Mouse (Mus musculus): ENCODE results near the gene Med31. TPM values are rescaled to one million over a fixed set of nuclear protein-coding genes. Genes with fewer than 3 reads are reported as not detected.

Gene Med31
- total and polyA plus RNA-seq, 3 experiments: 21.7 to 33.4 (median 25.5) TPM

- peaks cover 10 to 41% of the 10 kb centered on the region in 2 experiments for H3K36me3 ChIP-seq (replicated peaks in 1 of 2; ENCODE audit: control insufficient read depth in 1 of 2, insufficient read depth in 1 of 2, low read length in 1 of 2)
- in situ Hi-C loops (cut with MboI; ENCODE audit: low pct_ligation_motif_present, low pct_unique_long_range_greater_than_20kb, low sequenced_read_pairs) (loop anchor here (25.0 kb wide), 1 partner anchor 334 kb away; no protein-coding TSS in a partner anchor), dilution Hi-C loops (cut with MboI; ENCODE audit: extremely low pct_ligation_motif_present, extremely low pct_unique_long_range_greater_than_20kb, low sequenced_read_pairs) (no loop called here)
- no peaks in the 10 kb centered on the region for H3K27me3 ChIP-seq (replicated peaks)
- no peak overlapping the region for H3K9ac ChIP-seq (ENCODE audit: insufficient read depth, low read depth)
- H3K4me3 ChIP-seq (replicated peaks in 1 of 3; ENCODE audit: low read depth in 2 of 3, low read length in 2 of 3, poor library complexity in 1 of 3): no peak overlapping the region
- no peak for DNase-seq (ENCODE audit: extremely low read depth)
- no peaks in the 10 kb centered on the region for H3K9me3 ChIP-seq (replicated peaks; ENCODE audit: low read length)
- H3K27ac ChIP-seq (ENCODE audit: insufficient read depth, low read depth): no peak overlapping the region
- peaks cover 11 to 32% of the 10 kb centered on the region in 2 experiments for H3K4me1 ChIP-seq (ENCODE audit: control insufficient read depth in 1 of 2, insufficient read depth in 2 of 2)
- TF ChIP-seq EP300 (IDR thresholded peaks at IDR 0.05; ENCODE audit: low read length) (no peak), POLR2AphosphoS2 (IDR thresholded peaks at IDR 0.05; ENCODE audit: low read depth, low read length) (no peak), MAX (IDR thresholded peaks at IDR 0.05; ENCODE audit: low read length) (no peak), JUND (conservative IDR thresholded peaks at IDR 0.05; ENCODE audit: low read depth, low read length) (no peak)
- peaks cover 7% of the 10 kb centered on the region for H3K79me2 ChIP-seq (replicated peaks; ENCODE audit: control insufficient read depth, extremely low read depth, insufficient read depth, poor library complexity, severe bottlenecking)
- H3K4me2 ChIP-seq (ENCODE audit: insufficient read depth, low read depth, poor library complexity, severe bottlenecking): no peak overlapping the region
These were observed 12.0 kb downstream of the Med31 start for GRCm38 (mm10) chr11:72203440-72203839.

- no peak overlapping the region for H3K27ac ChIP-seq (ENCODE audit: insufficient read depth, low read depth)
- dilution Hi-C loops (cut with MboI; ENCODE audit: extremely low pct_ligation_motif_present, extremely low pct_unique_long_range_greater_than_20kb, low sequenced_read_pairs): no loop called here
These were observed 18.9 kb downstream of the Med31 start for GRCm38 (mm10) chr11:72196506-72196905.

GRCm38 (mm10) chr11:72194259-72194658 is 21.1 kb downstream of the Med31 start:
- no peak for TF ChIP-seq ZMIZ1 (IDR thresholded peaks at IDR 0.05; ENCODE audit: low read depth, low read length)
- TF ChIP-seq E2F4 (IDR thresholded peaks at IDR 0.05; ENCODE audit: insufficient replicate concordance, low read depth, low read length): no peak
- TF ChIP-seq USF2 (conservative IDR thresholded peaks at IDR 0.05; ENCODE audit: low read depth, low read length): no peak
- TF ChIP-seq JUND (conservative IDR thresholded peaks at IDR 0.05; ENCODE audit: low read depth, low read length): no peak
- TF ChIP-seq MXI1 (IDR thresholded peaks at IDR 0.05; ENCODE audit: low read depth, low read length): no peak
- TF ChIP-seq UBTF (IDR thresholded peaks at IDR 0.05; ENCODE audit: low read depth, low read length): no peak
- TF ChIP-seq MEF2A (IDR thresholded peaks at IDR 0.05; ENCODE audit: borderline replicate concordance, low read depth, low read length): no peak
- no peak for TF ChIP-seq NRF1 (IDR thresholded peaks at IDR 0.05; ENCODE audit: low read depth, low read length)
- TF ChIP-seq ZKSCAN1 (IDR thresholded peaks at IDR 0.05; ENCODE audit: borderline replicate concordance, low read depth, low read length): no peak
- TF ChIP-seq POLR2AphosphoS2 (IDR thresholded peaks at IDR 0.05; ENCODE audit: low read depth, low read length): no peak
- Histone ChIP-seq H3K9ac (ENCODE audit: insufficient read depth, low read depth) (no peak overlapping the region), H3K4me3 (replicated peaks in 1 of 3; ENCODE audit: low read depth in 2 of 3, low read length in 2 of 3, poor library complexity in 1 of 3) (no peak overlapping the region), H3K4me2 (ENCODE audit: insufficient read depth, low read depth, poor library complexity, severe bottlenecking) (no peak overlapping the region), H3K4me1 (ENCODE audit: control insufficient read depth in 1 of 2, insufficient read depth in 2 of 2) (no peaks in the 10 kb centered on the region), H3K36me3 (replicated peaks in 1 of 2; ENCODE audit: control insufficient read depth in 1 of 2, insufficient read depth in 1 of 2, low read length in 1 of 2) (peaks cover 39 to 66% of the 10 kb centered on the region in 2 experiments), H3K27ac (ENCODE audit: insufficient read depth, low read depth) (no peak overlapping the region), H3K79me2 (replicated peaks; ENCODE audit: control insufficient read depth, extremely low read depth, insufficient read depth, poor library complexity, severe bottlenecking) (no peaks in the 10 kb centered on the region), H3K27me3 (replicated peaks) (no peaks in the 10 kb centered on the region), H3K9me3 (replicated peaks; ENCODE audit: low read length) (no peaks in the 10 kb centered on the region)
- no peak for DNase-seq (ENCODE audit: extremely low read depth)
- in situ Hi-C loops (cut with MboI; ENCODE audit: low pct_ligation_motif_present, low pct_unique_long_range_greater_than_20kb, low sequenced_read_pairs) (no loop called here), dilution Hi-C loops (cut with MboI; ENCODE audit: extremely low pct_ligation_motif_present, extremely low pct_unique_long_range_greater_than_20kb, low sequenced_read_pairs) (no loop called here)

More at GRCm38 (mm10) chr11:72196506-72196905, 18.9 kb downstream of the Med31 start:
- Histone ChIP-seq H3K36me3 (replicated peaks in 1 of 2; ENCODE audit: control insufficient read depth in 1 of 2, insufficient read depth in 1 of 2, low read length in 1 of 2) (peaks cover 30 to 59% of the 10 kb centered on the region in 2 experiments), H3K9me3 (replicated peaks; ENCODE audit: low read length) (no peaks in the 10 kb centered on the region), H3K4me2 (ENCODE audit: insufficient read depth, low read depth, poor library complexity, severe bottlenecking) (no peak overlapping the region), H3K4me1 (ENCODE audit: control insufficient read depth in 1 of 2, insufficient read depth in 2 of 2) (no peaks in the 10 kb centered on the region), H3K79me2 (replicated peaks; ENCODE audit: control insufficient read depth, extremely low read depth, insufficient read depth, poor library complexity, severe bottlenecking) (no peaks in the 10 kb centered on the region), H3K9ac (ENCODE audit: insufficient read depth, low read depth) (no peak overlapping the region), H3K27me3 (replicated peaks) (no peaks in the 10 kb centered on the region), H3K4me3 (replicated peaks in 1 of 3; ENCODE audit: low read depth in 2 of 3, low read length in 2 of 3, poor library complexity in 1 of 3) (no peak overlapping the region)
- TF ChIP-seq E2F4 (IDR thresholded peaks at IDR 0.05; ENCODE audit: insufficient replicate concordance, low read depth, low read length) (no peak), MAFK (IDR thresholded peaks at IDR 0.05; ENCODE audit: insufficient replicate concordance, low read length) (no peak), RCOR1 (conservative IDR thresholded peaks at IDR 0.05; ENCODE audit: low read depth, low read length) (no peak), JUND (conservative IDR thresholded peaks at IDR 0.05; ENCODE audit: low read depth, low read length) (no peak), SIN3A (IDR thresholded peaks at IDR 0.05; ENCODE audit: low read length) (no peak), PAX5 (IDR thresholded peaks at IDR 0.05; ENCODE audit: low read length) (no peak), POLR2AphosphoS2 (IDR thresholded peaks at IDR 0.05; ENCODE audit: low read depth, low read length) (no peak), MXI1 (IDR thresholded peaks at IDR 0.05; ENCODE audit: low read depth, low read length) (no peak), NELFE (IDR thresholded peaks at IDR 0.05; ENCODE audit: low read depth, low read length) (no peak), USF2 (conservative IDR thresholded peaks at IDR 0.05; ENCODE audit: low read depth, low read length) (no peak), GABPA (IDR thresholded peaks at IDR 0.05; ENCODE audit: insufficient replicate concordance, low read depth, low read length) (no peak), ZC3H11A (IDR thresholded peaks at IDR 0.05; ENCODE audit: low read depth, low read length) (no peak), ZKSCAN1 (IDR thresholded peaks at IDR 0.05; ENCODE audit: borderline replicate concordance, low read depth, low read length) (no peak), ZMIZ1 (IDR thresholded peaks at IDR 0.05; ENCODE audit: low read depth, low read length) (no peak), MAZ (IDR thresholded peaks at IDR 0.05; ENCODE audit: low read depth, low read length) (no peak), HCFC1 (IDR thresholded peaks at IDR 0.05; ENCODE audit: low read depth, low read length) (no peak), CTCF (conservative IDR thresholded peaks at IDR 0.05 in 1 of 2, IDR thresholded peaks at IDR 0.05 in 1 of 2; ENCODE audit: low read depth in 2 of 2, low read length in 2 of 2) (no peak)
- in situ Hi-C loops (cut with MboI; ENCODE audit: low pct_ligation_motif_present, low pct_unique_long_range_greater_than_20kb, low sequenced_read_pairs): no loop called here
- DNase-seq (ENCODE audit: extremely low read depth): no peak
